Mouse (Mus musculus) forebrain, postnatal 0 days (tissue): ENCODE measurements around the gene Dync1i2. TPM values are rescaled to one million over a fixed set of nuclear protein-coding genes. Genes with fewer than 3 reads are reported as not detected.

ENCODE experiments used
- ATAC-seq: fragments of 200-750 bp; cut with Nextera tagmentation; 2 replicates; pipeline ENCODE4 v1.8.0; 2017; ENCODE audit warnings: mild to moderate bottlenecking, moderate library complexity
- DNase-seq: peaks from one replicate; pipeline ENCODE4 v3.0.0-alpha.2; 2015
- H3K27ac ChIP-seq: fragments of 300-500 bp; sonication (generic); 2 replicates; pipeline ENCODE4 v1.5.1; 2014; ENCODE audit warnings: low read depth, mild to moderate bottlenecking, antibody characterized with exemption, low read length, moderate library complexity, mixed read lengths
- H3K27me3 ChIP-seq: fragments of 300-500 bp; sonication (generic); 2 replicates; pipeline ENCODE4 v1.6.1; 2014; ENCODE audit warnings: mild to moderate bottlenecking, low read length, mixed read lengths; ENCODE audit not compliant: insufficient read depth
- H3K36me3 ChIP-seq: fragments of 300-500 bp; sonication (generic); 2 replicates; pipeline ENCODE4 v1.6.1; 2014; ENCODE audit warnings: mild to moderate bottlenecking, moderate library complexity; ENCODE audit not compliant: insufficient read depth
- H3K4me1 ChIP-seq: fragments of 300-500 bp; sonication (generic); 2 replicates; pipeline ENCODE4 v1.6.1; 2014; ENCODE audit warnings: antibody characterized with exemption; ENCODE audit not compliant: insufficient read depth
- H3K4me2 ChIP-seq: fragments of 300-500 bp; sonication (generic); 2 replicates; pipeline ENCODE4 v1.6.1; 2014; ENCODE audit warnings: low read depth, mild to moderate bottlenecking, moderate library complexity
- H3K4me3 ChIP-seq: fragments of 300-500 bp; sonication (generic); 2 replicates; pipeline ENCODE4 v1.5.1; 2014; ENCODE audit warnings: low read depth, low read length, mixed read lengths
- H3K9ac ChIP-seq: fragments of 300-500 bp; sonication (generic); 2 replicates; pipeline ENCODE4 v1.6.1; 2014; ENCODE audit warnings: mild to moderate bottlenecking
- H3K9me3 ChIP-seq: fragments of 300-500 bp; sonication (generic); 2 replicates; pipeline ENCODE4 v1.6.1; 2016; ENCODE audit warnings: low read length
- CTCF ChIP-seq: sonication (generic); IDR thresholded peaks from 2 replicates; pipeline ENCODE4 v1.5.1; 2016; ENCODE audit warnings: antibody characterized with exemption, control low read depth, low read depth
- WGBS: fragments of 180-500 bp; shearing (Covaris S2); extraction: QIAGEN DNeasy Blood & Tissue Kit; methylation state at CpG from one replicate; pipeline ENCODE4 v1.1.7; 2014; 5-methylcytosine and 5-hydroxymethylcytosine counted together
- polyA plus RNA-seq: library from polyadenylated mRNA; unstranded; fragments of >200 nt; fragmentation: Nextera tagmentation; extraction: Ambion mirVana; gene quantifications from 2 replicates; pipeline ENCODE4 v1.2.1, GENCODE M21; 2015
- total RNA-seq: library from RNA; depleted of rRNA; stranded (reverse); fragments of >200 nt; gene quantifications from 2 replicates; pipeline ENCODE4 v1.2.3, GENCODE M21; 2014; rRNA removed

Dync1i2 gene
- total RNA-seq (207 and 241 TPM in 2 replicates), polyA plus RNA-seq (189 and 197 TPM in 2 replicates)

GRCm38 (mm10) chr2:71211591-71212359 is at the start of gene Dync1i2:
Gene Dync1i2, plus strand, starts transcription at chr2:71211706.
- Histone ChIP-seq H3K9me3 (no peaks in the 10 kb centered on the region), H3K9ac (peak within 1 kb of the TSS; percentile 89), H3K27me3 (no peaks in the 10 kb centered on the region), H3K36me3 (peaks cover 11% of the 10 kb centered on the region; the same call in 1 of the 2 replicates), H3K4me3 (peak within 1 kb of the TSS; percentile 73), H3K27ac (peak within 1 kb of the TSS; percentile 88), H3K4me2 (peak within 1 kb of the TSS; percentile 66), H3K4me1 (peaks cover 5% of the 10 kb centered on the region)
- WGBS: 2% methylated on average over 57 of the region's 57 CpGs
- no peak for TF ChIP-seq CTCF
- peak; percentile 100 for ATAC-seq
- peak; percentile 97 for DNase-seq

- peaks cover 6% of the 10 kb centered on the region for H3K4me1 ChIP-seq
- no peak overlapping the region for H3K4me3 ChIP-seq
- ATAC-seq (no peak), DNase-seq (no peak)
- no peaks in the 10 kb centered on the region for H3K27me3 ChIP-seq
- no peaks in the 10 kb centered on the region for H3K36me3 ChIP-seq
- no peak overlapping the region for H3K4me2 ChIP-seq
- no peaks in the 10 kb centered on the region for H3K9me3 ChIP-seq
- no peak overlapping the region for H3K9ac ChIP-seq
- H3K27ac ChIP-seq: no peak overlapping the region
- TF ChIP-seq CTCF: no peak
- 72% methylated on average over 25 of the region's 25 CpGs for WGBS
Measured at GRCm38 (mm10) chr2:71162831-71163621, 48.5 kb upstream of the Dync1i2 start.

GRCm38 (mm10) chr2:71167211-71167610 is 44.3 kb upstream of the Dync1i2 start:
- no peak for TF ChIP-seq CTCF
- no peak for ATAC-seq
- Histone ChIP-seq H3K36me3 (no peaks in the 10 kb centered on the region), H3K4me3 (no peak overlapping the region), H3K4me2 (no peak overlapping the region), H3K9me3 (no peaks in the 10 kb centered on the region), H3K27me3 (no peaks in the 10 kb centered on the region), H3K4me1 (no peaks in the 10 kb centered on the region), H3K9ac (no peak overlapping the region), H3K27ac (no peak overlapping the region)
- DNase-seq: no peak
- WGBS: 86% methylated on average over 4 of the region's 4 CpGs

- H3K36me3 ChIP-seq: no peaks in the 10 kb centered on the region
- H3K4me1 ChIP-seq: no peaks in the 10 kb centered on the region
- TF ChIP-seq CTCF: no peak
- H3K27ac ChIP-seq: no peak overlapping the region
- H3K9me3 ChIP-seq: no peaks in the 10 kb centered on the region
- no peak overlapping the region for H3K4me3 ChIP-seq
- H3K4me2 ChIP-seq: no peak overlapping the region
- 11% methylated on average over 10 of the region's 10 CpGs for WGBS
- DNase-seq: peak; percentile 53
- no peak overlapping the region for H3K9ac ChIP-seq
- no peaks in the 10 kb centered on the region for H3K27me3 ChIP-seq
- ATAC-seq: peak; percentile 25; the same call in 1 of the 2 replicates
Measured at GRCm38 (mm10) chr2:71168461-71169021, 43.0 kb upstream of the Dync1i2 start.

- Histone ChIP-seq H3K27me3 (no peaks in the 10 kb centered on the region), H3K36me3 (no peaks in the 10 kb centered on the region), H3K4me1 (no peaks in the 10 kb centered on the region), H3K4me3 (no peak overlapping the region), H3K9me3 (no peaks in the 10 kb centered on the region), H3K9ac (no peak overlapping the region), H3K27ac (no peak overlapping the region), H3K4me2 (no peak overlapping the region)
- TF ChIP-seq CTCF: no peak
- DNase-seq (no peak), ATAC-seq (no peak)
- WGBS: 56% methylated on average over 3 of the region's 3 CpGs
Measured at GRCm38 (mm10) chr2:71173031-71173430, 38.5 kb upstream of the Dync1i2 start.

- no peak for TF ChIP-seq CTCF
- Histone ChIP-seq H3K9ac (no peak overlapping the region), H3K27me3 (no peaks in the 10 kb centered on the region), H3K27ac (no peak overlapping the region), H3K4me1 (no peaks in the 10 kb centered on the region), H3K4me3 (no peak overlapping the region), H3K9me3 (0 out of 2 replicates have a peak, but pooled peaks cover 3% of the 10 kb centered on the region), H3K36me3 (no peaks in the 10 kb centered on the region), H3K4me2 (no peak overlapping the region)
- 62% methylated on average over 9 of the region's 9 CpGs for WGBS
- no peak for DNase-seq
- ATAC-seq: no peak
Measured at GRCm38 (mm10) chr2:71176329-71177249, 34.9 kb upstream of the Dync1i2 start.
